Mouse (Mus musculus): ENCODE measurements around the gene Evi2. TPM values are rescaled to one million over a fixed set of nuclear protein-coding genes. Genes with fewer than 3 reads are reported as not detected.

The Evi2 gene
- polyA plus RNA-seq (2015; fragmentation: Nextera tagmentation; extraction: Ambion mirVana), result 0.61 and 0.64 TPM in 2 replicates

DNA sequence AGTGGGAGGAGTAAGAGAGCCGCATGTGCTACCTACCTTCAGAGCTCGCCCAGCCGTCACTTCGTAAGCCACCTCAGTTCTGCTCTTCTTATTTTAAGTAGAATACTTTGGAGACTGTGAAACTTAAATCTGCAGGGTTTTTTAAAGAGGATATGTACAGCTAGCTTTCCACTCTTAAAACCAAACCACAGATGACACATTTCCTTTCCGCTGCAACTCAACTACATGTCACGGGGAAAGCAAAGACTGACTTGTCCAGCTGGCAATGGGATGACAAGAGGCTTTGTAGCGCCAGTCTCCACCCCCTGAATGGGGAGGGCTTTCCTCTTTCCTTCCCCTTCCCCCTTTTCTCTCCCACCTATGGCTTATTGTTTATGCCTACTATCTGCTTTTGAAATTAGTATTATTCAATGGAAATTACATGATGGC lies at the start of gene Evi2, which contains the start of gene Evi2a:
Gene Evi2 (minus strand): TSS at position 257 of the 429 bp plus-strand sequence.
Gene Evi2a (minus strand): TSS at position 277 of the 429 bp plus-strand sequence.
- 76% methylated on average over 7 of the region's 7 CpGs for WGBS
- H3K4me3 ChIP-seq (ENCODE audit: low read depth, low read length), result no peak within 1 kb of the TSS; the same call in 1 of the 2 replicates
- no peaks in the 10 kb centered on the region for H3K36me3 ChIP-seq (ENCODE audit: insufficient read depth, low read length)
- no peaks in the 10 kb centered on the region for H3K9me3 ChIP-seq (ENCODE audit: low read length)
- H3K4me2 ChIP-seq (replicated peaks; ENCODE audit: low read depth, low read length), result no peak within 1 kb of the TSS
- H3K4me1 ChIP-seq (ENCODE audit: insufficient read depth, low read depth, low read length), result no peaks in the 10 kb centered on the region
- no peak within 1 kb of the TSS for H3K9ac ChIP-seq (replicated peaks; ENCODE audit: low read depth)
- DNase-seq (ENCODE audit: low spot score) (peak; percentile 53), ATAC-seq (no peak)
- H3K27me3 ChIP-seq (replicated peaks; ENCODE audit: insufficient read depth, low read length), result no peaks in the 10 kb centered on the region
- TF ChIP-seq CTCF (IDR thresholded peaks at IDR 0.05) (no peak), EP300 (IDR thresholded peaks at IDR 0.05) (no peak)
- no peak within 1 kb of the TSS for H3K27ac ChIP-seq (ENCODE audit: low read length)

- no peaks in the 10 kb centered on the region for H3K9me3 ChIP-seq (ENCODE audit: low read length)
Observed at GRCm38 (mm10) chr11:79577741-79578140, 47.4 kb upstream of the Evi2 start.

GRCm38 (mm10) chr11:79575383-79576073 lies 45.1 kb upstream of the Evi2 start:
- Histone ChIP-seq H3K27me3 (replicated peaks; ENCODE audit: insufficient read depth, low read length) (no peaks in the 10 kb centered on the region), H3K4me2 (replicated peaks; ENCODE audit: low read depth, low read length) (no peak overlapping the region), H3K9ac (replicated peaks; ENCODE audit: low read depth) (no peak overlapping the region), H3K9me3 (ENCODE audit: low read length) (no peaks in the 10 kb centered on the region), H3K36me3 (ENCODE audit: insufficient read depth, low read length) (peaks cover 10% of the 10 kb centered on the region; the same call in 1 of the 2 replicates), H3K27ac (ENCODE audit: low read length) (no peak overlapping the region), H3K4me1 (ENCODE audit: insufficient read depth, low read depth, low read length) (no peaks in the 10 kb centered on the region), H3K4me3 (ENCODE audit: low read depth, low read length) (no peak overlapping the region)
- 89% methylated on average over 14 of the region's 14 CpGs for WGBS
- TF ChIP-seq CTCF (IDR thresholded peaks at IDR 0.05), result no peak
- no peak for TF ChIP-seq EP300 (IDR thresholded peaks at IDR 0.05)
- DNase-seq (ENCODE audit: low spot score) (no peak), ATAC-seq (no peak)

More at GRCm38 (mm10) chr11:79577741-79578140, 47.4 kb upstream of the Evi2 start:
- peak; percentile 83 for TF ChIP-seq CTCF (IDR thresholded peaks at IDR 0.05)
- TF ChIP-seq EP300 (IDR thresholded peaks at IDR 0.05), result no peak
- ATAC-seq, result peak; percentile 58
- H3K4me3 ChIP-seq (ENCODE audit: low read depth, low read length), result no peak overlapping the region
- WGBS, result 41% methylated on average over 5 of the region's 5 CpGs
- H3K9ac ChIP-seq (replicated peaks; ENCODE audit: low read depth), result no peak overlapping the region
- DNase-seq (ENCODE audit: low spot score), result peak; percentile 78
- H3K4me1 ChIP-seq (ENCODE audit: insufficient read depth, low read depth, low read length), result no peaks in the 10 kb centered on the region
- no peak overlapping the region for H3K27ac ChIP-seq (ENCODE audit: low read length)
- peaks cover 6% of the 10 kb centered on the region; the same call in 1 of the 2 replicates for H3K36me3 ChIP-seq (ENCODE audit: insufficient read depth, low read length)
- no peak overlapping the region for H3K4me2 ChIP-seq (replicated peaks; ENCODE audit: low read depth, low read length)
- no peaks in the 10 kb centered on the region for H3K27me3 ChIP-seq (replicated peaks; ENCODE audit: insufficient read depth, low read length)

GRCm38 (mm10) chr11:79573836-79574235 lies 43.4 kb upstream of the Evi2 start:
- 80% methylated on average over 3 of the region's 3 CpGs for WGBS
- Histone ChIP-seq H3K27me3 (replicated peaks; ENCODE audit: insufficient read depth, low read length) (no peaks in the 10 kb centered on the region), H3K27ac (ENCODE audit: low read length) (no peak overlapping the region)

GRCm38 (mm10) chr11:79570319-79570718 lies 39.9 kb upstream of the Evi2 start:
- TF ChIP-seq EP300 (IDR thresholded peaks at IDR 0.05) (no peak), CTCF (IDR thresholded peaks at IDR 0.05) (no peak)
- no peak for ATAC-seq
- H3K36me3 ChIP-seq (ENCODE audit: insufficient read depth, low read length), result peaks cover 34% of the 10 kb centered on the region
- H3K9ac ChIP-seq (replicated peaks; ENCODE audit: low read depth), result no peak overlapping the region
- WGBS, result 90% methylated on average over 2 of the region's 2 CpGs
- H3K4me3 ChIP-seq (ENCODE audit: low read depth, low read length), result no peak overlapping the region
- no peaks in the 10 kb centered on the region for H3K4me1 ChIP-seq (ENCODE audit: insufficient read depth, low read depth, low read length)
- no peak overlapping the region for H3K4me2 ChIP-seq (replicated peaks; ENCODE audit: low read depth, low read length)
- no peak overlapping the region for H3K27ac ChIP-seq (ENCODE audit: low read length)
- H3K27me3 ChIP-seq (replicated peaks; ENCODE audit: insufficient read depth, low read length), result no peaks in the 10 kb centered on the region
- H3K9me3 ChIP-seq (ENCODE audit: low read length), result no peaks in the 10 kb centered on the region
- no peak for DNase-seq (ENCODE audit: low spot score)

More at GRCm38 (mm10) chr11:79573836-79574235, 43.4 kb upstream of the Evi2 start:
- Histone ChIP-seq H3K36me3 (ENCODE audit: insufficient read depth, low read length) (peaks cover 18% of the 10 kb centered on the region), H3K9ac (replicated peaks; ENCODE audit: low read depth) (no peak overlapping the region), H3K4me3 (ENCODE audit: low read depth, low read length) (no peak overlapping the region), H3K4me2 (replicated peaks; ENCODE audit: low read depth, low read length) (no peak overlapping the region), H3K9me3 (ENCODE audit: low read length) (no peaks in the 10 kb centered on the region), H3K4me1 (ENCODE audit: insufficient read depth, low read depth, low read length) (no peaks in the 10 kb centered on the region)
- ATAC-seq, result no peak
- DNase-seq (ENCODE audit: low spot score), result no peak
- TF ChIP-seq EP300 (IDR thresholded peaks at IDR 0.05), result no peak
- TF ChIP-seq CTCF (IDR thresholded peaks at IDR 0.05), result no peak

GRCm38 (mm10) chr11:79568197-79568911 lies 38.0 kb upstream of the Evi2 start:
- DNase-seq (ENCODE audit: low spot score) (no peak), ATAC-seq (no peak)
- Histone ChIP-seq H3K4me3 (ENCODE audit: low read depth, low read length) (no peak overlapping the region), H3K4me2 (replicated peaks; ENCODE audit: low read depth, low read length) (no peak overlapping the region), H3K9ac (replicated peaks; ENCODE audit: low read depth) (no peak overlapping the region), H3K36me3 (ENCODE audit: insufficient read depth, low read length) (peaks cover 38% of the 10 kb centered on the region), H3K9me3 (ENCODE audit: low read length) (no peaks in the 10 kb centered on the region), H3K4me1 (ENCODE audit: insufficient read depth, low read depth, low read length) (no peaks in the 10 kb centered on the region), H3K27ac (ENCODE audit: low read length) (no peak overlapping the region), H3K27me3 (replicated peaks; ENCODE audit: insufficient read depth, low read length) (no peaks in the 10 kb centered on the region)
- TF ChIP-seq EP300 (IDR thresholded peaks at IDR 0.05) (no peak), CTCF (IDR thresholded peaks at IDR 0.05) (no peak)
- WGBS, result 85% methylated on average over 11 of the region's 11 CpGs

All from lung, postnatal 0 days (tissue).